Mouse (Mus musculus): ENCODE results near the gene Gm49322. TPM values are rescaled to one million over a fixed set of nuclear protein-coding genes. Genes with fewer than 3 reads are reported as not detected.
A peak's percentile ranks its signal among the peaks of the same experiment; 100 is the strongest.

Gene Gm49322
- polyA plus RNA-seq, 1 experiment, result 1.6 TPM

DNA sequence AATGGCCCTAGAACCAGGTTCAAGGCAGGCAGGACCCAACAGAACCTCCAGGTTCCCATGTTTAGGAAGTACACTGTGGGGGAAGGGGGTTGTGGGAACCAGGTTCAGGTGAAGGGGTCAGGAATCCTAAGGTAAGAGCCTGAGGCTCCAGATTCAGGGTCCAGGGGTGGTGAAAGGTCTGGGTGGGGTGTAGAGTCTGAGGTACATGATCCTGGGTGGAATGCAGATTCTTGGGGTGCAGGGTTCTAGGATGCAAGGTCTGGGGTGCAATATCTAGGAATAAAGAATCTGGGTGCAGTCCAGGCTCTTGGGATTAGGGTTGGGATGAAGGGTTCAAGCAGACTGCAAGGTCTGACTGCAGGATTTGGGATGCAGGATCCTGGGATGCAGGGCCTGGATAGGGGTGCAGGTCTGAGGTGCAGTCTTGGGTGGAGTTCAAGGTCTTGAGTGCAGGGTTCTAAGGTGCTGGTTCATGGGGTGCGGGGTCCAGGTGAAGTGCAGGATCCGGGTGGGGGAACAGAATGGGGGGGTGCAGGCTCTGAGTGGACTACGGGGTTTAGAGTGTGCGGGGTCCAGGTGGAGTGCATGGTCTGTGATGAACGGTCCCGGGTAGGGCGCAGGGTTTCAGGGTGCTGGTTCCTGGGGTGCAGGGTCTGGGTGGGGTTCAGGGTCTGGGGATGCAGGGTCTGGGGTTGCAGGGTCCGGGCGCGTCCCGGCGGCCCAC lies 49.7 kb downstream of the Gm49322 start:
- DNase-seq (ENCODE audit: low spot score), result no peak

DNA sequence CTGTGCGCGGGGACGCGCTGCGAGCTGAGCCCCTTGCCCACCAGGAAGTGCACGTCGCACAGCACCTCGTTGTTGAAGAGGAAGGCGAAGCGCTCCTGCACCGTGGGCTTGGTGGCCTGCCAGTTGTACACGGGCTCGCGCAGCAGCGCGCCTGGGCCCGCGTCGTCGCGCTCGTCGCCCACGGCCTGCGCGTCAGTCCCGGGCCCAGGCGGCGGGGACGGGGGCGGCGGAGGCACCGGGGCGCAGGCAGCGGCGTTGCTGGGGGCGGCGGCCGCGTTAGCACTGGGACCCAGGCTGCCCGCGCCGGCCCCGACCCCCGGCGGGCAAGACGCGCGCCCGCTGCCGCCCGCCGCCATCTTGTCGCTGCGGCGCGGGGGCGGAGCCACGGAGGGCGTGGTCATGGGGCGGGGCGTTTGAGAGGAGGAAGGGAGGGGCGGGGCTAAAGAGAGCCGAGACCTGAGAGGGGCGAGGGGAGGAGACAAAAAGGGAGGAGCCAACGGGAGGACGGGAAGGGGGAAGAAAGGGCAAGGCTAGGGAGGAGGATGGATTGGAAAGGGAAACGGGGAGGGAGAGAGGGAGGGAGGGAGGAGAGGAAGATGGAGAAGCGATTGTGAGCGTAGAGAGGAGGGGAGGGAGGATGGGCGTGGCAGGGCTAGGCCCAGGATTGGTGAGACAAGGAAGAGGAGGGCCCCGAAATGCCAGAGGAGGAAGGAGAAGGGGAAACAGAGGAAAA lies 50.5 kb downstream of the Gm49322 start:
- DNase-seq (ENCODE audit: low spot score), result peak; percentile 81

DNA sequence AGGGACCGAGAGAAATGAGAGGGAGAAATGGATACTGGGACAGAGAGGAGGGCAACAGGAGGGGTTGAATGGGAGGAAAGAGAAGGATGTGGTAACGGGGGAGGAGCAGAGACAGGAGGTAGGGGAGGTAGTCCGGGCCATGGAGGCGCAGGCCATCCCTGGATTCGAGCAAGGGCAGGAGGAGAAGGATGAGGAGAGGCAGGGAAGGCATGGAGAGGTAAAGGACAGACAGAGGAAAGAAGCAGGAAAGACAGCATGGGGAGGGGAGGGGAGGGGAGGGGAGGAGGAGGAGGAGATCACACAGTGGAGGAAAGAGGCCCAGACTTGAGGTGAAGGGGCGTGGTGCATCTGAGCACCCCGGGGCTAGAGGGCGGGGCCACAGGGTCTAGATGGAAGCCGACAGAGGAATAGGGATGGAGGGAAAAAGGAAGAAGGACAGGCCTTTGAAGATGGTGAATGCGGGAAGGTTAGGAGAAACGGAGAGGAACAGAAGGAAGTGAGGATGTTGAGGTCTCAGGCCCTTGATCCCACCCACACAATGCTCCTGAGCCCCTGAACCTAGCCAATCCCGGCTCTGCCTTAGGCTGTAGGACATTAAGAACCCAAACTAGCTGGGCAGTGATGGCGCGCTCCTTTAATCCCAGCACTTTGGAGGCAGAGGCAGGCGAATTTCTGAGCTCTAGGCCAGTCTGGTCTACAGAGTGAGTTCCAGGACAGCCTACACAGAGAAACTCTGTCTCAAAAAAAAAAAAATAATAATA lies 51.2 kb downstream of the Gm49322 start, which contains the start of gene Btbd2:
Gene Btbd2 (minus strand): TSS at position 209 of the 761 bp plus-strand sequence.
- DNase-seq (ENCODE audit: low spot score), result no peak

DNA sequence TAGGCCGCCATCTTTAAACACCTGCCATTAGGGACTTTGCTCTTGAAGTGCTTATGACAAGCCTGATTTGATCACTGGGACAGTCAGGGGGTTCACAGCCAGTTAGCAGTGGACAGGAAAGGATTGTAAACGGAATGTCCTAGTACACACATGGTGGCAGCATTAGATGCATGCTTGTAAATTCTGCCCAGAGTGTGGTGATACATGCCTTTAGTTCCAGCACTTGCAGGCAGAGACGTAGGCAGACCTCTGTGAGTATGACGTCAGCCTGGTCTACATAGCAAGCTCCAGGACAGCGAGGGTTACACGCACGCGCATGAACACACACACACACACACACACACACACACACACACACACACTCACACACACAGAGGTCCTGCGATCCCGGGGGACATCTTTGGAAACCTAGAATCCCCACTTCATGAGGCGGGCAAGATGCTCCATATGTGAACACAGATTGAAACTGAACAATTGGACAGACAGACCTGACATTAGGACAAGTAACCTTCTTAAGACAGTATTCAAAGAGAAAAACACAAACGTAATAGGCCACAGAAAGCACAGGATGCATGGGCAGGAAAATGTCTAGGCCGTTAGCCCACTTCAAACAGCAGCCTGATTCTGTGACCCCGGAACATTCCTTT lies 52.5 kb downstream of the Gm49322 start:
- DNase-seq (ENCODE audit: low spot score), result no peak

DNA sequence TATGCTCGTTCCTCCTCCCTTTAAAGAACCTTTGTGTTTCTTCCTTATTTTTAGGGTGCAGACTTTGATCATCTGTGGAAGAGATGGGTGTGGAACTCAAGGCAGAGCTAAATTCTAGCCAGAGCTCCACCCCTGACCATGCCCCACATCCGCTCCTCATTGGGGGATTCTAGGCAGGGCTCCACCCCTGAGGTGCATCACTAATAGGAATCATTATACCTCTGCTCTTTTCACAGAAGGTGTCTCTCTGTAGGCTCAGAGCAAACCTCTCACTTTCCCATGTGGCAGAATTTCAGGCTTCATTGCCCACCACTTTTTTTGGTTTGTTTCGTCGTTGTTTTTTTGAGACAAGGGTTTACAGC lies 53.0 kb downstream of the Gm49322 start:
- no peak for DNase-seq (ENCODE audit: low spot score)

DNA sequence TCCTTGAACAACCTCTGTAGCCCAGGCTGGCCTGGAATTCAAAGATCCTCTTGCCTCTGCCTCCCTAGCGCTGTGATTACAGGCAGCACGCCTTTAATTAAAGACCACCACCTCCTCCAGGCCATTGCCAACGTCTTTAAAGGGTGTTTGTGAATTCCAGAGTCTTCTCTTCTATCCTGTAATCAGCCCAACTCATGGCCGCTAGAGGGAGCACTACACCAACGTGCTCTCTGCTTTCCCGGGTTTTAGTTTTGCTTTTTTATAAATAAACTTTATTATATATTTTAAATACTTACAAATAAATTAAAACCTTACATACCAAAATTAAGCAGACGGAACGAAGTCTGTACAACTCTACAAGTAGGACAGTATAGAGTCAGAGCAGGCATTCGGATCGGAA lies 53.4 kb downstream of the Gm49322 start:
- no peak for DNase-seq (ENCODE audit: low spot score)

DNA sequence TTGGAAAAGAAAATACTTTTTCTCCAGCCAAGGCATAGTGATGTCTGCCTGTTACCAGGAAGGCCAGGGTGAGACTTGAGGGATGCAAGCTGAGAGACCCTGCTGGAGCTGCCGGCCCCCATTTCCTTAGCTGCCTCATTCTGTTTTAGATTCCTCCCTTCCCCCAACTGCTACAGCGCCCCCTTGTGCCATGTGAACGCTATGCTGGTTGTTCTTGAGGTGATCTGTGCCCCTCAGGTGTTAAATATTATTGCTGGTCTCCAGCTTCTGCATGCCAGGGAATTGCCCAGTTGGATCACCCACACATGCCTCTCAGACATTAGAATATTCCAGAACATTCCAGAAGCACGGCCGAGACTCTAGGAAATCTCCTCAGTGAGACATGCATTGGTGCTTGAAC lies 55.3 kb downstream of the Gm49322 start:
- DNase-seq (ENCODE audit: low spot score), result no peak

DNA sequence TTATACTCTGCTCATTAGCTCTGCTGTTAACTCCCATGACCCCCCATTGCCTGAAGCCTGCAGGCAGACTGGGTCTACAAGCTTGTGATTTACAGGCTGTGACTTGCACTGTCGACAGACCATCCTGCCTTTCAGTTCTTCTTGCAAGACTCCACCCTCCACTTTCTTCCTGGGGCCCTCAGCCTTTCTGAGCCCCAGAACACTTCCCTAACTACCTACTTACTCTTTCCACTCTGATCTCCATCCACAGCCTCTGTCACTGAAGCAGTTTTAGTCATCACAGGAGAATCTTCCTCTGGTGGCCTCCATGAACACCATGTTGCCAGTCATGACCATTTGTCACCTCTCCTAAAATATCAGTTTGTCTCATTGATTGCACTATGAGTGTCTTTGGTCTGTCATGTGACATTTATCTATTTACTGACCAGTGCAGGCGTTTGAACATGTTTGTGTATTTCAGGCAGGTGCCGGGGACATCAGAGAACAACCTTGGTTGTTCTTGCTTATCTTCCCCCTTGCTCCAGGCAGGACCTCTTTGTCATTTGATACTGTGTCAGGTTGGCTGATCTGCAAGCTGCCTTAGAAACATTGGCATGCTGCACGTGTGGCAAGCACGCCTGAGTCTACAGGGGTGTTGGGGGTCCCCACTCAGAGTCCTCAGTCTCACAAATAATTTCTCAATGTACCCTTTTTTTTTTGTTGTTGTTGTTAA lies 57.8 kb downstream of the Gm49322 start:
- DNase-seq (ENCODE audit: low spot score), result no peak

DNA sequence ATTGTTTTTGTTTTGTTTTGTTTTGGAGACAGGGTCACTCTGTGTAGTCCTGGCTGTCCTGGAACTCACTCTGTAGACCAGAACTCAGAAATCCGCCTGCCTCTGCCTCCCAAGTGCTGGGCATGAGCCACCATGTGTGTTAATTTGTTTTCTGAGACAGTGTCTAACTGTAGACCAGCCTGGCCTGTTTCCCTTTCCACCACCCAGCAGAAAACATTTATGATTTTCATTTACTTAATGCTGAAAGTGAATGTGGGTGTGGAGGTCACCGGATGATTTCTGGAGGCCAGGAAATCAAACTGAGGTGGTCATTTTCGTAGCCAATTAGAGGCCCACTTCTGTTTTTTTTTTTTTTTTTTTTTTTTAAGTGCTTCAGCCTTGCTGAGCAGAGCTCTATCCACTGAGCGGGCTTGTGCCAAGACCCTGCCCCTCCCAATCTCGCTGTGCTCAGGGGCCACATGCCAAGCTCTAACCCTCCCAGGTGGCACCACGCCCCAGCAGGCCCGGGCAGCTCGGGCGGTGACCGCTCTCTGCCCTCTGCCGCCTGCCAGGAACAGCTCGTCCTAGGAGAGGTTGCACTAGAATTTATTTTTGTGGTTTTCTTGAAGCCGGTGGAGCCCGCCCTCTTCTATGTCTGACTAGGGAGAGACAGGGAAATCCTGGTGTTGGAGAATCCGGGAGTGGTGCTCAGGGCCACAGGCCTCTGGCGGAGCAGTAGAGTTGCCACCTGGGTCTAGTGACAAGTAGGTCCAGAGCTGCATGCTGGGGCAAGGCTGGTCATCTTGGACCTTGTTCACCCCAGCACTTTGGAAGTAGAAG lies 58.6 kb downstream of the Gm49322 start:
- DNase-seq (ENCODE audit: low spot score), result peak; percentile 90

DNA sequence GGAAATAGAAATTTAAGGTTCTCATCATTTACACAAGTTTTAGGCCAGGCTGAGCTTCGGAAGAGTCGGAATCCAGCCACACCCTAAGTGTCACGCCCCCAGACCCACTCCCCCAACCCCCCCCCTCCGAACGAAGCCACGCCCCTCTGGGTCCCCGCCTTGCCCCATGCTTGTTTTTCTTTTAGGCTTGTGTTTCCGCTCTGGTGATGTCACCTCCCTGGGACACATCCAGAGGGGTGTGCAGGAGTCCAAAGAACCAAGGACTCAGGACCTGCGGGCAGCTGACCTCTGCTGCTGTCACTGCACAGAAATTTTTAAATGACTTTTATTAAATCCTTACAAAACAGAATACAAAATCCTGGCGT lies 59.2 kb downstream of the Gm49322 start:
- no peak for DNase-seq (ENCODE audit: low spot score)

Other genes starting within 250 kb of the Gm49322 start
- gene Plk5, start 249.6 kb upstream of the Gm49322 start, polyA plus RNA-seq (2012; rRNA removed), result 4.5 and 6.4 TPM in 2 replicates
- gene Mex3d, start 218.4 kb upstream of the Gm49322 start, polyA plus RNA-seq (2012; rRNA removed), result 11.2 and 11.5 TPM in 2 replicates
- gene Mbd3, start 206.5 kb upstream of the Gm49322 start, polyA plus RNA-seq (2012; rRNA removed), result 112 and 119 TPM in 2 replicates
- 883 and 983 TPM in 2 replicates for gene Uqcr11, start 199.2 kb upstream of the Gm49322 start, polyA plus RNA-seq (2012; rRNA removed)
- gene Tcf3, start 172.4 kb upstream of the Gm49322 start, polyA plus RNA-seq (2012; rRNA removed), result 29.7 and 35.4 TPM in 2 replicates
- not detected in 2 replicates for gene Onecut3, start 111.2 kb upstream of the Gm49322 start, polyA plus RNA-seq (2012; rRNA removed)
- 0.03 TPM in 1 of 2 replicates, not detected in the other for gene Atp8b3, start 66.9 kb upstream of the Gm49322 start, polyA plus RNA-seq (2012; rRNA removed)
- gene Rexo1, start 44.5 kb upstream of the Gm49322 start, polyA plus RNA-seq (2012; rRNA removed), result 21.2 and 26.6 TPM in 2 replicates
- 11.5 and 11.8 TPM in 2 replicates for gene Klf16, start 28.7 kb upstream of the Gm49322 start, polyA plus RNA-seq (2012; rRNA removed)
- gene Abhd17a, start 15.7 kb upstream of the Gm49322 start, polyA plus RNA-seq (2012; rRNA removed), result 66.0 and 67.1 TPM in 2 replicates
- 40.3 and 46.2 TPM in 2 replicates for gene Scamp4, start 3.1 kb upstream of the Gm49322 start, polyA plus RNA-seq (2012; rRNA removed)
- gene Adat3, start 3.1 kb upstream of the Gm49322 start, polyA plus RNA-seq (2012; rRNA removed), result 3.8 and 4.3 TPM in 2 replicates
- 153 and 158 TPM in 2 replicates for gene Csnk1g2, start 16.8 kb downstream of the Gm49322 start, polyA plus RNA-seq (2012; rRNA removed)
- gene Btbd2, start 51.0 kb downstream of the Gm49322 start, polyA plus RNA-seq (2012; rRNA removed), result 36.5 and 48.5 TPM in 2 replicates
- 129 and 137 TPM in 2 replicates for gene Mknk2, start 72.1 kb downstream of the Gm49322 start, polyA plus RNA-seq (2012; rRNA removed)
- gene Mob3a, start 96.0 kb downstream of the Gm49322 start, polyA plus RNA-seq (2012; rRNA removed), result 24.5 and 29.1 TPM in 2 replicates
- 68.7 and 88.2 TPM in 2 replicates for gene Izumo4, start 96.2 kb downstream of the Gm49322 start, polyA plus RNA-seq (2012; rRNA removed)
- 96.3 and 108 TPM in 2 replicates for gene Ap3d1, start 136.2 kb downstream of the Gm49322 start, polyA plus RNA-seq (2012; rRNA removed)
- 6.7 and 17.2 TPM in 2 replicates for gene Dot1l, start 149.2 kb downstream of the Gm49322 start, polyA plus RNA-seq (2012; rRNA removed)
- 47.0 and 47.7 TPM in 2 replicates for gene Sf3a2, start 192.2 kb downstream of the Gm49322 start, polyA plus RNA-seq (2012; rRNA removed)
- gene Plekhj1, start 192.6 kb downstream of the Gm49322 start, polyA plus RNA-seq (2012; rRNA removed), result 60.6 and 79.2 TPM in 2 replicates
- 0.40 and 0.62 TPM in 2 replicates for gene Amh, start 199.2 kb downstream of the Gm49322 start, polyA plus RNA-seq (2012; rRNA removed)
- gene Jsrp1, start 207.5 kb downstream of the Gm49322 start, polyA plus RNA-seq (2012; rRNA removed), result 1.0 and 1.3 TPM in 2 replicates
- 566 and 709 TPM in 2 replicates for gene Oaz1, start 220.6 kb downstream of the Gm49322 start, polyA plus RNA-seq (2012; rRNA removed)
- not detected in 2 replicates for gene Lingo3, start 238.0 kb downstream of the Gm49322 start, polyA plus RNA-seq (2012; rRNA removed)
- gene Lsm7, start 249.2 kb downstream of the Gm49322 start, polyA plus RNA-seq (2012; rRNA removed), result 117 and 147 TPM in 2 replicates
- 33.0 and 37.4 TPM in 2 replicates for gene Sppl2b, start 249.3 kb downstream of the Gm49322 start, polyA plus RNA-seq (2012; rRNA removed)

All from urinary bladder, adult 2 months (tissue).